Mouse (Mus musculus) liver, adult 2 months (tissue): ENCODE results near the gene Tle6.

Source experiments
- CTCF ChIP-seq: fragments of 200-500 bp; IDR thresholded peaks from 2 replicates; pipeline ENCODE4 v1.5.1; 2011; ENCODE audit warnings: low read depth, low read length, control low read depth
- POLR2A ChIP-seq: fragments of 200-500 bp; IDR thresholded peaks from 2 replicates; pipeline ENCODE4 v1.6.1; 2011; ENCODE audit warnings: low read length, control low read depth; ENCODE audit not compliant: insufficient read depth; ENCODE audit errors: extremely low read depth

GRCm38 (mm10) chr10:81602741-81603151, 1.9 kb upstream of the Tle6 start:
- TF ChIP-seq CTCF (peak; percentile 39), POLR2A (no peak)
